Mouse (Mus musculus) midbrain, embryonic 14.5 days (tissue): ENCODE measurements around the gene Smarce1. TPM values are rescaled to one million over a fixed set of nuclear protein-coding genes. Genes with fewer than 3 reads are reported as not detected.
"Not testable (repeated sequence)": the region's sequence is repeated elsewhere in the genome, so short reads cannot be mapped to it uniquely, and the experiment has no call there.

Experiments
- ATAC-seq: fragments of 200-750 bp; cut with Nextera tagmentation; 2 replicates; pipeline ENCODE4 v1.8.0; 2017; ENCODE audit warnings: moderate number of reproducible peaks, moderate library complexity; ENCODE audit not compliant: low FRiP score, low TSS enrichment
- DNase-seq: peaks from one replicate; pipeline ENCODE4 v3.0.0-alpha.2; 2015
- H3K27ac ChIP-seq: fragments of 300-500 bp; sonication (generic); replicated peaks from 2 replicates; pipeline ENCODE4 v1.5.1; 2014; ENCODE audit warnings: mild to moderate bottlenecking, low read depth, low read length, moderate library complexity
- H3K27me3 ChIP-seq: fragments of 300-500 bp; sonication (generic); 2 replicates; pipeline ENCODE4 v1.6.1; 2014; ENCODE audit warnings: low read length, control low read depth, mixed read lengths; ENCODE audit not compliant: control insufficient read depth, insufficient read depth
- H3K36me3 ChIP-seq: fragments of 300-500 bp; sonication (generic); 2 replicates; pipeline ENCODE4 v1.6.1; 2014; ENCODE audit warnings: low read length, control low read depth; ENCODE audit not compliant: control insufficient read depth, insufficient read depth
- H3K4me1 ChIP-seq: fragments of 300-500 bp; sonication (generic); 2 replicates; pipeline ENCODE4 v1.6.1; 2014; ENCODE audit warnings: mild to moderate bottlenecking, antibody characterized with exemption, low read length, control low read depth; ENCODE audit not compliant: control insufficient read depth, insufficient read depth
- H3K4me2 ChIP-seq: fragments of 300-500 bp; sonication (generic); 2 replicates; pipeline ENCODE4 v1.6.1; 2014; ENCODE audit warnings: mild to moderate bottlenecking, low read length, moderate library complexity
- H3K4me3 ChIP-seq: fragments of 300-500 bp; sonication (generic); replicated peaks from 2 replicates; pipeline ENCODE4 v1.5.1; 2014; ENCODE audit warnings: low read depth, low read length
- H3K9ac ChIP-seq: fragments of 300-500 bp; sonication (generic); replicated peaks from 2 replicates; pipeline ENCODE4 v1.6.1; 2014; ENCODE audit warnings: mild to moderate bottlenecking, low read length, moderate library complexity
- H3K9me3 ChIP-seq: fragments of 300-500 bp; sonication (generic); 2 replicates; pipeline ENCODE4 v1.6.1; 2016; ENCODE audit warnings: low read length, control low read depth, mixed read lengths; ENCODE audit not compliant: control insufficient read depth
- WGBS: fragments of 180-500 bp; shearing (Covaris S2); extraction: QIAGEN DNeasy Blood & Tissue Kit; methylation state at CpG from one replicate; pipeline ENCODE4 v1.1.7; 2014; 5-methylcytosine and 5-hydroxymethylcytosine counted together
- polyA plus RNA-seq: library from polyadenylated mRNA; unstranded; fragments of >200 nt; fragmentation: Nextera tagmentation; extraction: Ambion mirVana; gene quantifications from 2 replicates; pipeline ENCODE4 v1.2.1, GENCODE M21; 2014

Gene Smarce1
- polyA plus RNA-seq, 1 experiment from 2014 or later = 173 TPM

- no peak overlapping the region for H3K4me3 ChIP-seq
- DNase-seq (no peak), ATAC-seq (no peak)
- no peaks in the 10 kb centered on the region for H3K36me3 ChIP-seq
- H3K4me2 ChIP-seq = no peak overlapping the region
- WGBS = 97% methylated on average over 8 of the region's 8 CpGs
- no peaks in the 10 kb centered on the region for H3K27me3 ChIP-seq
- no peaks in the 10 kb centered on the region for H3K9me3 ChIP-seq
- H3K27ac ChIP-seq = no peak overlapping the region
- no peaks in the 10 kb centered on the region for H3K4me1 ChIP-seq
- H3K9ac ChIP-seq = no peak overlapping the region
These were observed 24.5 kb upstream of the Smarce1 start for GRCm38 (mm10) chr11:99255316-99255715.

GRCm38 (mm10) chr11:99253893-99254292 is 23.1 kb upstream of the Smarce1 start:
- Histone ChIP-seq H3K4me1 (no peaks in the 10 kb centered on the region), H3K4me2 (no peak overlapping the region), H3K36me3 (no peaks in the 10 kb centered on the region), H3K27me3 (no peaks in the 10 kb centered on the region), H3K9me3 (no peaks in the 10 kb centered on the region), H3K9ac (no peak overlapping the region), H3K4me3 (no peak overlapping the region), H3K27ac (no peak overlapping the region)
- ATAC-seq (no peak), DNase-seq (no peak)
- WGBS = 61% methylated on average over 2 of the region's 2 CpGs

- Histone ChIP-seq H3K4me1 (no peaks in the 10 kb centered on the region), H3K27me3 (no peaks in the 10 kb centered on the region), H3K4me2 (no peak overlapping the region), H3K9me3 (no peaks in the 10 kb centered on the region), H3K4me3 (no peak overlapping the region), H3K9ac (no peak overlapping the region), H3K36me3 (no peaks in the 10 kb centered on the region), H3K27ac (no peak overlapping the region)
- ATAC-seq = no peak
- no peak for DNase-seq
- WGBS = 55% methylated on average over 8 of the region's 8 CpGs
These were observed 21.9 kb upstream of the Smarce1 start for GRCm38 (mm10) chr11:99252671-99253070.

DNA sequence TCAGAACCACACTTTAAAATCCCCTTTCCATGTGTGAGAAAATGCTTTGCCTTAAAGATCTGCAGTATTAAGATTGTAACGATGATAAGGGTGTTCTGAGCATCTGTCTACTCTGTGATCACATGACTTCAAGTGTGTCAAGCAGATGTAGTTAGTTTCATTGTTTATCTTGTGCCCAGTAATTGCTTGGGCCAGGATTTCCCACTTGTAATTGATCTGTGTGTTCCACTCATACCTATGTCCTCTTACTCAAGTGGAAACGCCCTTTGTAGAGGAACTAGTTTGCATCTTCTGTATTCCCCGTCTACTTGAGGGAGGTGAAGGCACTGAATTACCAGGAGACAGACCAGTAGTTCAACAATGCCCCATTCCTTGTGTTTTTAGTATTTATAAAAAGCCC is 19.8 kb upstream of the Smarce1 start:
- H3K27ac ChIP-seq = no peak overlapping the region
- no peak overlapping the region for H3K9ac ChIP-seq
- no peaks in the 10 kb centered on the region for H3K36me3 ChIP-seq
- H3K4me1 ChIP-seq = no peaks in the 10 kb centered on the region
- no peaks in the 10 kb centered on the region for H3K9me3 ChIP-seq
- DNase-seq (no peak), ATAC-seq (no peak)
- WGBS = 84% methylated on average over 3 of the region's 3 CpGs
- H3K27me3 ChIP-seq = no peaks in the 10 kb centered on the region
- no peak overlapping the region for H3K4me3 ChIP-seq
- no peak overlapping the region for H3K4me2 ChIP-seq

GRCm38 (mm10) chr11:99250241-99250640 is 19.4 kb upstream of the Smarce1 start:
- H3K27me3 ChIP-seq = no peaks in the 10 kb centered on the region
- H3K36me3 ChIP-seq = no peaks in the 10 kb centered on the region
- ATAC-seq = no peak
- H3K9me3 ChIP-seq = no peaks in the 10 kb centered on the region
- DNase-seq = no peak
- 66% methylated on average over 5 of the region's 5 CpGs for WGBS
- no peak overlapping the region for H3K4me2 ChIP-seq
- no peak overlapping the region for H3K27ac ChIP-seq
- H3K4me3 ChIP-seq = no peak overlapping the region
- H3K4me1 ChIP-seq = no peaks in the 10 kb centered on the region
- no peak overlapping the region for H3K9ac ChIP-seq

GRCm38 (mm10) chr11:99249115-99249514 is 18.3 kb upstream of the Smarce1 start:
- Histone ChIP-seq H3K9me3 (no peaks in the 10 kb centered on the region), H3K27me3 (no peaks in the 10 kb centered on the region), H3K27ac (no peak overlapping the region), H3K4me1 (no peaks in the 10 kb centered on the region), H3K4me3 (no peak overlapping the region), H3K4me2 (no peak overlapping the region), H3K36me3 (no peaks in the 10 kb centered on the region), H3K9ac (no peak overlapping the region)
- DNase-seq = peak; percentile 27
- 60% methylated on average over 4 of the region's 4 CpGs for WGBS
- ATAC-seq = no peak

DNA sequence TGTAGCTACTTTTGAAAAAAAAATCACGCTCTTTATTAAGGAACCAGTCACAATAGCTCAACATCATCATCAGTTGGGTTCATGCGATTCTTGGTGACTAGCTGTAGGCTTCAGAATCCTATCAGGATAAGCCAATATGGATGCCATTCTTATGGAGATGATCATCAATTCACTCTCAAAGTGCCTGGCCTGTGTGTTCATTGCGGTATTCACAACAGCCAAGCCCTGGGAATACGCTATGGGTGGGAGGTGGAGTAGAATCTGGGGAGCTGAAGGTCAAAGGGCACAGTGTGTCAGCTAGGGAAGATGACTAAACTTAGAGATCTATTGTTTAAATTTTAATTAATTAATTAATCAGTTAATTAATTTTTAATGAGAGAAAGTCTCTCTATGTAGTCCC is 17.1 kb upstream of the Smarce1 start:
- Histone ChIP-seq H3K36me3 (no peaks in the 10 kb centered on the region), H3K9ac (no peak overlapping the region), H3K27me3 (no peaks in the 10 kb centered on the region), H3K27ac (no peak overlapping the region), H3K4me2 (no peak overlapping the region), H3K4me1 (no peaks in the 10 kb centered on the region), H3K9me3 (no peaks in the 10 kb centered on the region), H3K4me3 (no peak overlapping the region)
- ATAC-seq (no peak), DNase-seq (no peak)
- WGBS = 92% methylated on average over 4 of the region's 4 CpGs

DNA sequence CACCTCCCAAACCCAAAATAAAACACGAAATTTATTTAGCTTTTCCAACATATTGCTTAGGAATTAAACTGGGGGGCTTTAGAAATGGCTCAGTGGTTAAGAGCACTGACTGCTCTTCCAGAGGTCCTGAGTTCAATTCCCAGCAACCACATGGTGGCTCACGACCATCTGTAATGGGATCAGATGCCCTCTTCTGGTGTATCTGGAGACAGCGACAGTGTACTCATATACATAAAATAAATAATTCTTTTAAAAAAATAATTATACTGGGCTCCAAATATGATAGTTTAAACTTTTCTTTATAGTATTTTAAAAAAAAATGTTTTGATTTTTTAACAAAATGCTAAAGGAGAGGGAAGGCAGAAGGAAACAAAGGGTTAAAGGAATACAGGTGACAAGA is 13.7 kb upstream of the Smarce1 start:
- WGBS = 51% methylated on average over 3 of the region's 3 CpGs
- DNase-seq, ATAC-seq, H3K27ac ChIP-seq, H3K36me3 ChIP-seq, H3K4me2 ChIP-seq, H3K9me3 ChIP-seq, H3K9ac ChIP-seq, H3K4me3 ChIP-seq, H3K27me3 ChIP-seq, H3K4me1 ChIP-seq: not testable (repeated sequence)

GRCm38 (mm10) chr11:99243820-99244374 is 13.1 kb upstream of the Smarce1 start, which contains the start of gene Krt222:
Krt222 (minus strand) TSS chr11:99244085.
- Histone ChIP-seq H3K4me3 (peak within 1 kb of the TSS; percentile 30), H3K27ac (peak within 1 kb of the TSS; percentile 79), H3K4me2 (peak within 1 kb of the TSS; percentile 52), H3K9me3 (no peaks in the 10 kb centered on the region), H3K4me1 (no peaks in the 10 kb centered on the region), H3K27me3 (no peaks in the 10 kb centered on the region), H3K36me3 (no peaks in the 10 kb centered on the region), H3K9ac (peak within 1 kb of the TSS; percentile 46)
- 8% methylated on average over 17 of the region's 17 CpGs for WGBS
- peak; percentile 65 for DNase-seq
- ATAC-seq = no peak
